Mouse (Mus musculus): ENCODE measurements around the gene Kcnj9. TPM values are rescaled to one million over a fixed set of nuclear protein-coding genes. Genes with fewer than 3 reads are reported as not detected.
A peak's percentile ranks its signal among the peaks of the same experiment; 100 is the strongest.

Kcnj9 gene
- not detected in 2 replicates for total RNA-seq (2014; fragmentation: Nextera tagmentation)
- total RNA-seq (2017), result not detected in 2 replicates

GRCm38 (mm10) chr1:172329131-172329530 is at the start of gene Kcnj9:
Kcnj9 (minus strand) TSS chr1:172329318.
- ATAC-seq (replicated peaks; ENCODE audit: low FRiP score, low TSS enrichment, poor library complexity, severe bottlenecking), result no peak

- ATAC-seq (replicated peaks; ENCODE audit: low FRiP score, low TSS enrichment, poor library complexity, severe bottlenecking), result peak; percentile 32
These were observed 47.8 kb upstream of the Kcnj9 start for GRCm38 (mm10) chr1:172376758-172377458.

- ATAC-seq (replicated peaks; ENCODE audit: low FRiP score, low TSS enrichment, poor library complexity, severe bottlenecking), result peak; percentile 97
These were observed 47.1 kb upstream of the Kcnj9 start, which contains the start of gene Pigm for GRCm38 (mm10) chr1:172376198-172376667. Pigm (plus strand) TSS chr1:172376546.

GRCm38 (mm10) chr1:172368768-172369418 is 39.8 kb upstream of the Kcnj9 start:
- peak; percentile 59 for ATAC-seq (replicated peaks; ENCODE audit: low FRiP score, low TSS enrichment, poor library complexity, severe bottlenecking)

- peak; percentile 94 for ATAC-seq (replicated peaks; ENCODE audit: low FRiP score, low TSS enrichment, poor library complexity, severe bottlenecking)
These were observed 35.6 kb upstream of the Kcnj9 start for GRCm38 (mm10) chr1:172364684-172365083.

GRCm38 (mm10) chr1:172358341-172358740 is 29.2 kb upstream of the Kcnj9 start:
- no peak for ATAC-seq (replicated peaks; ENCODE audit: low FRiP score, low TSS enrichment, poor library complexity, severe bottlenecking)

GRCm38 (mm10) chr1:172357550-172357949 is 28.4 kb upstream of the Kcnj9 start:
- peak; percentile 91 for ATAC-seq (replicated peaks; ENCODE audit: low FRiP score, low TSS enrichment, poor library complexity, severe bottlenecking)

GRCm38 (mm10) chr1:172355336-172355735 is 26.2 kb upstream of the Kcnj9 start:
- ATAC-seq (replicated peaks; ENCODE audit: low FRiP score, low TSS enrichment, poor library complexity, severe bottlenecking), result no peak

- no peak for ATAC-seq (replicated peaks; ENCODE audit: low FRiP score, low TSS enrichment, poor library complexity, severe bottlenecking)
These were observed 23.3 kb upstream of the Kcnj9 start for GRCm38 (mm10) chr1:172352453-172352852.

- no peak for ATAC-seq (replicated peaks; ENCODE audit: low FRiP score, low TSS enrichment, poor library complexity, severe bottlenecking)
These were observed 22.9 kb upstream of the Kcnj9 start for GRCm38 (mm10) chr1:172352001-172352400.

GRCm38 (mm10) chr1:172349916-172350812 is 21.0 kb upstream of the Kcnj9 start:
- ATAC-seq (replicated peaks; ENCODE audit: low FRiP score, low TSS enrichment, poor library complexity, severe bottlenecking), result no peak

- no peak for ATAC-seq (replicated peaks; ENCODE audit: low FRiP score, low TSS enrichment, poor library complexity, severe bottlenecking)
These were observed 20.4 kb upstream of the Kcnj9 start for GRCm38 (mm10) chr1:172349504-172349903.

GRCm38 (mm10) chr1:172347382-172347781 is 18.3 kb upstream of the Kcnj9 start:
- ATAC-seq (replicated peaks; ENCODE audit: low FRiP score, low TSS enrichment, poor library complexity, severe bottlenecking), result no peak

- no peak for ATAC-seq (replicated peaks; ENCODE audit: low FRiP score, low TSS enrichment, poor library complexity, severe bottlenecking)
These were observed 17.6 kb upstream of the Kcnj9 start for GRCm38 (mm10) chr1:172346707-172347106.

GRCm38 (mm10) chr1:172344820-172345219 is 15.7 kb upstream of the Kcnj9 start:
- ATAC-seq (replicated peaks; ENCODE audit: low FRiP score, low TSS enrichment, poor library complexity, severe bottlenecking), result no peak

- ATAC-seq (replicated peaks; ENCODE audit: low FRiP score, low TSS enrichment, poor library complexity, severe bottlenecking), result no peak
These were observed 14.8 kb upstream of the Kcnj9 start for GRCm38 (mm10) chr1:172343914-172344313.

GRCm38 (mm10) chr1:172342729-172343128 is 13.6 kb upstream of the Kcnj9 start:
- no peak for ATAC-seq (replicated peaks; ENCODE audit: low FRiP score, low TSS enrichment, poor library complexity, severe bottlenecking)

- no peak for ATAC-seq (replicated peaks; ENCODE audit: low FRiP score, low TSS enrichment, poor library complexity, severe bottlenecking)
These were observed 12.3 kb upstream of the Kcnj9 start for GRCm38 (mm10) chr1:172341386-172341785.

- ATAC-seq (replicated peaks; ENCODE audit: low FRiP score, low TSS enrichment, poor library complexity, severe bottlenecking), result peak; percentile 93
These were observed 11.7 kb upstream of the Kcnj9 start, which contains the start of gene Kcnj10 for GRCm38 (mm10) chr1:172340729-172341321. Kcnj10 (plus strand) TSS chr1:172341210.

Data from megakaryocyte-erythroid progenitor cell, adult 5-6 weeks (primary cell).